Mouse (Mus musculus): ENCODE measurements around the gene Dpf2.

Dpf2 gene

DNA sequence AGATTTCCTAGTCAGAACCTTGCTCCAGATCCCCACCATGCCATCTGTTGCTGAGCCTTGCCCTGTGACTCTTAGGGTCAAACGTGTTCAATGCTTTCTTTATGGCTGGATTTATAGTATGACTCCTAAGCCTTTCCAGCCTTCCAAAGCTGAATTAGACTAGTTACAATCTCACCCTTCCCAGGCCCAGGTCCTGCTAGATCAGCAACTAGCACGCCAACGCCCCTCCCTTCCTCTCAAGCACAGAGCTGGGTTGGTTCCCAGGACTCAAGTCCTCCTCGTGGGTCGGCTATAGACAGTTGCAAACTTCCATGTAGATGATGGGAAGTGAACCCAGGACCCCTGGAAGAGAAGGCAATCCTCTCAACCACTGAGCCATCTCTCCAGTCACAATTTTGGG lies 22.9 kb upstream of the Dpf2 start:
- DNase-seq (ENCODE audit: low read depth) = no peak

GRCm38 (mm10) chr19:5935266-5935665 lies 22.5 kb upstream of the Dpf2 start:
- DNase-seq (ENCODE audit: low read depth) = no peak

DNA sequence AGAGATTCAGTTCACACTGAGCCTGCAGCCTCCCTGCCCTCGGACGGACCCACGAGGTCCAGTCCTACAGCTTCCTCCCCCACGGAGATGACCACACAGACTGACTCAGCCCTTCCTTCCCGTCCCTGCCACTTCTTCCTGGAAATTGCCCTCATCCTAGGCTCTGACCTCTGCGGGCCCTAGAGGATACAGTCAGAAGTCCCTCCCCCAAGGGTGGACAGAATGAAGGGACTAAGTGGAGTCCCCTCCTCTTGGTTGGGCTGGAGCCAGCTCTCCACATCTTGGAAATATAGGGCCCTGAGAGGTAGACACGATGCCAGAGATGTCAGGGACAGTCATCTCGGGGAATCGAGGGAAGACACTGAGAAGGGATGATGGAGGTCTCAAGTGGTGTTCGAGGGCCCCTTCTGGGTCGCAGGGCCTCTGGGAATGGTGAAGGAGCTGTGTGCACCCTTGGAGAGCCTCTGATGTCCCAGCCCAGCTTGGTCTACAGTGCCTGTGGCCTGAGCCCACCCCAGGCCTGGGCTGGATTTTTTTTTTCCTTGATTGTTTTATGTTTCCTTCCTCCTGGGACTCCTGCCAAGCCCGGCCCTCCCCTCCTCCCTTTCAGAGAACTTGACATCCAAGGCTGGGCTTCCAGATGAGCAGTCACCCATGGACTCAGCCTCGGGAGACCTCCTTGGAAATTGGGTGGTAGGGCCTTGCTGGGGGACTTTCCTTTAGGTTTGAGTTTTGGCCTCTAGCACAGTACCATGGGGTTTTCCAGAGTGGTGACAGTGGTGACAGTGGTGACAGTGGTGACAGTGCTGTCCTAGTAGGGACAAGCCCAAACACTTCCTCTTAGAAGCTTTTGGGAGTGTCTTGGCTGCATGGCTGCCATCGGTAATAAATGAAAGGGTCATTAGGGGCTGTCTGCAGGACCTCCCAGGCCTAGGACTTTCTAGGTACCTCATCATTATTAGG lies 17.1 kb upstream of the Dpf2 start:
- no peak for DNase-seq (ENCODE audit: low read depth)

DNA sequence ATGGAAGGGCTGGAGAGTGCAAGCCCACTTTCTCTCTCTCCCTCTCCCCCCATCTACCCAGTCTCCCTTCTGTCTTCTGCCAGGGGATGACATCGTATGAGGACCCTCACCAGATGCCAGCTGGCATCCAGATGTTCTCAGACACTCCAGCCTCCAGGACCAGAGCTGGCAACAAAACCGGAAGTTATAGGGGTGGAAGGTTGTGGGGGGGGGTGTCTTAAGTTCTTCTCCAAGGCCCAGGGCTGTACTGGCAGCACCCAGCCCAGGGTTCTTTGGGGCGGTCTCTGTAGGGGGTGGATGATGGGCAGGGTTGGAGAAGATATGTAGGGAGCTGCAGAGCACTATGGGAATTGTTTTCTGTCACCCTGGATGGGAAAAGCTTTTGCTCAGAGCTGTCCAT lies 15.7 kb upstream of the Dpf2 start:
- DNase-seq (ENCODE audit: low read depth) = no peak

DNA sequence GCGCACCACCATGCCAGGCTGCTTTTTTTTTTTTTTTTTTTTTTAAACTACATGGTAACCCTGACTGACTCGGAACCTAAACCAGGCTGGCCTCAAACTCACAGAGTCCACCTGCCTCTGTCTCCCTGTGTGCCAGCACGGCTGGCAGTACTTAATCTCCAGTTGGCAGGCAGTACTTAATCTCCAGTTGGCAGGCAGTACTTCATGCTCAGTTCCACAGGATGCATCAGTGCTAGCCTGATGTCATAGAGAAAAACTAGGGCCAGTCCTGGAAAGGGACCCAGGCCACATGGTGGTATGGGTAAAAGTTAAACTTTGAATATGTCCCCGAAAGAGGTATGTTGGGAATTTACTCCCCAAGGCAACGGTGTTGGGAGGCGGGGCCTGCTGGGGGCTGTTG lies 15.3 kb upstream of the Dpf2 start:
- DNase-seq (ENCODE audit: low read depth) = no peak

- no peak for DNase-seq (ENCODE audit: low read depth)
Measured at GRCm38 (mm10) chr19:5927532-5927931, 14.7 kb upstream of the Dpf2 start.

DNA sequence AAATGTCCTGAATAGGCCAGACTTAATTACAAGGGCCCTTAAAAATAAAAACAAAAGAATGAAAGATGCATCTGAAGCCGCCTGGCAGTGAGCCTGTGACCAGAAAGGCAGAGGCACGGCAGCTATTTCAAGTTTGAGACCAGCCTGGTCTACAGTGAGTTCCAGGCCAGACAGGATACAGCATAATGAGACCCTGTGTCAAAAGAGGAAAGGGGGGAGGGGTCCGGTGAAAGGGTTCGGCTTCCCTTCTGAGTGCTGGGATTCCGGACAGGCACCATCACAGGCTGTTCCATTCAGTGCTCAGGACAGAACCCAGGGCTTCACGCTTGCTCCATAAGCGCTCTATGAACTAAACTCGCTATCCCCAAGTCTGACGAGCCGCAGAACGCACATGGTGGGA lies 14.2 kb upstream of the Dpf2 start:
- DNase-seq (ENCODE audit: low read depth) = no peak

- DNase-seq (ENCODE audit: low read depth) = no peak
Measured at GRCm38 (mm10) chr19:5925311-5925855, 12.6 kb upstream of the Dpf2 start.

GRCm38 (mm10) chr19:5924713-5925093 lies 11.9 kb upstream of the Dpf2 start, which contains the start of gene Cdc42ep2:
Gene Cdc42ep2, minus strand, starts transcription at chr19:5924816.
- peak; percentile 87 for DNase-seq (ENCODE audit: low read depth)

- peak; percentile 46 for DNase-seq (ENCODE audit: low read depth)
Measured at GRCm38 (mm10) chr19:5923990-5924712, 11.3 kb upstream of the Dpf2 start.

- no peak for DNase-seq (ENCODE audit: low read depth)
Measured at GRCm38 (mm10) chr19:5922963-5923362, 10.2 kb upstream of the Dpf2 start.

- no peak for DNase-seq (ENCODE audit: low read depth)
Measured at GRCm38 (mm10) chr19:5922119-5922942, 9.5 kb upstream of the Dpf2 start.

DNA sequence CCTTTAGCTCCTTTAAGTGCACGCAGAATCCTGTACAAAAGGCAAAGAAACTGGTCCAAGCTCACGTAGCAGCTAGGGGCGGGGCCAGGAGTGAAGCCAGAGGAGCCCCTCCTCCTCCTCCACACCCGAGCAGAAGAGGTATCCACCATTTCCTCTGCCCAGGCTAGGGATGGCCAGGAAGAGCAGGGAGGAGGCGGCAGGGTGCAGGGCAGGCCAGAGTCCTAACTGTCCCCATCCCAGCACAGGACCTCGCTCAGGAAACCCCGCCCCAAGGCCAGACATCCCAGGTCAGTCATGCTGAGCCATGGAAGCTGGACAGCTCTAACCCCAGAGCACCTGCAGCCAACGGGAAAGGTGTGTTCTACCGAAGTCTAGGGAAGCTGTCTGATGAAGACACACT lies 8.9 kb upstream of the Dpf2 start:
- no peak for DNase-seq (ENCODE audit: low read depth)

DNA sequence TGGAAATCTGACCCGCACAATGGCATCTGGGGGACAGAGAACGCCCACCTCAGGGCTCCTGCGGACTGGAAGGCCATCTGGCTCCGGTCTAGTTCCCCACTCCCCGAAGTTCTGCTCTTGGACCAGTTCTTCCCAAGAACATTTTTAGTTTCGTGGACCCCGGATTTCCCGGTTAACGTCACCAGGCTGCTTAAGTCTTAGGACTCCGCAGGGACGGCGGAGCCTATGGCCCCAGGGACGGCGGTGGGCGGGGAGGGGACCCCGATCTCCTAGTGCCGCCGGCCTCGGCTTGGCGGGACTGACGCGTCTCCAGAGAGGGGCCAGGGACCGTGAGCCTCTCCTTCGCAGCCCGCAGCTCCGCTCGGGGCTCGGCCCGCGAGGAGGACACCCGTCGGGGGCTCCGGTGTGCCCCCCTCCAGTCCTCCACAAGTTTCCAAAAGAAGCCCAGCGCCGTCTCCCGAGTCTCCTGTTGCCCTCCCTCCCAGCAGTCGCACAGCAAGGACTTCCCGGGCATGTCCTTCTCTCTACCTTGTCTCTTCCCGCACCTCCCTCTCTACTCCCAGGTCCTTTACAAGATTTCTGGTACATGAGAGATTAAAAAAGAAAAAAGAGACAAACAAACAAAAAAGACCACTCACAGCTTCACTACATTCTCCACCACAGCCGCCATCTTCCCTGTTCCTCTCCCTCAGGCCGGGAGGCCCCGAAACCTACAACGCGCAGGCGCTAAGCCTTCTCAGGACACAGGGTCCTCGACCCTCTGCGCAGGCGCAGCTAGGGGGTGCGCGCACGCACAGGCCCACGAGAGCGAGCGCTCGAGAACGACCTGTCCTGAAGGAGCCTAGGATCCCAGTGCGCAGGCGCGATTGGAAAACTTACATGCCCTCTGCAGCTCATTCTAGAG lies 455 bp downstream of the Dpf2 start:
- peak; percentile 98 for DNase-seq (ENCODE audit: low read depth)

GRCm38 (mm10) chr19:5911430-5912102 lies 1.2 kb downstream of the Dpf2 start:
- no peak for DNase-seq (ENCODE audit: low read depth)

GRCm38 (mm10) chr19:5910221-5910620 lies 2.6 kb downstream of the Dpf2 start:
- DNase-seq (ENCODE audit: low read depth) = no peak

DNA sequence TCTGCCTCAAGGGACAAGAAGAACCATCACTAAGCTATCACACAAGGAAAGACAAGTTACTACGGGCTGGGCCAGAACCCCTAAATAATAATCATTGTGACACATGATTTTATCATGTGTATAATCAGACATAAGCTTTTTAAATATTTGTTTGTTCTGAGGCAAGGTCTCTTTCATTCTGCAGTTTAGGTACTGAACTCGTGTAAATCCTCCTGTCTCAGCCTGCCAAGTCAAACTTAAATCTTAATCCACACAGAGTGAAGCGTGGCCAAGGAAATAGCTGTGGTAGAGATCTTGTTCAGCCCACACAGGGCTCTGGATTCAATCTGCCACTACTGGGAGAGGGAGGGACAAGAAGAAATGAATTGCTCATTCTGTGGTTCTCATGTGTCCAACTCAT lies 5.5 kb downstream of the Dpf2 start:
- DNase-seq (ENCODE audit: low read depth) = no peak

DNA sequence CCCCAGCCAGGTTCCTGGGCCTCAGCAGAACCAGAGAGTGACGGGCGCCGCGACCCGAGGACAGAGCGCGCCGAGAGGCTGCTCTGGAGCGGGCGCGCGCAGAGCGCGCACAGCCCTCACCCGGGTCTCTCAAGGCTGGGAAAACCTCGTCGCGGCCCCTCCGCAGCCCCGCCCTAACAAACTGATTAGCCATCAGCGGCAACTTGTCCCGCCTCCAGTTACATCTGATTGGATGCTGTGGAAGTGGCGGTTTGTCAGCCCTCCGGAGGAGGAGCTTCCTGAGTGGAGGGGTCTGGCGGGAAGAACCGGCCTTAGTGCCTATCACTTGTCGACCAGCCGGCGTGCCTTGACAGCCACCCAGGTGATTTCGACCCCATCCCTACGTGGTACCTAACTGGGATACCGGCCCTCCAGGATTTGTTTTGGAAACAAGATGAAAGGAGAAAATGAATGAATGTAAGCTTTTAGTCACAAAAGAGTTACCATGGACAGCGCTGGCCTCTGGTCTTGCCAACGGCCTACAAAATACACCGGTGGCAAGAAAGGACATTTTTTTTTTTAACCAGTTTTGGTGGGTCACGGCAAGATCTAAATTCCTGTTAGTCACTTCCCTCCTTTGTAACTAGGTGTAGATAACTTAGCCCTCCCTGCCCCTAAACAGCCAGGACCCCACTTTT lies 18.7 kb downstream of the Dpf2 start, which contains the start of gene Tigd3:
Gene Tigd3 (minus strand): TSS at position 148 of the 677 bp plus-strand sequence.
- DNase-seq (ENCODE audit: low read depth) = peak; percentile 75

- no peak for DNase-seq (ENCODE audit: low read depth)
Measured at GRCm38 (mm10) chr19:5893282-5894001, 19.4 kb downstream of the Dpf2 start.
